Mouse (Mus musculus): Measurements from ENCODE around the gene Medag. TPM values are rescaled to one million over a fixed set of nuclear protein-coding genes. Genes with fewer than 3 reads are reported as not detected.

Medag gene
- polyA plus RNA-seq, 1 experiment from 2014 or later, result 6.8 TPM

GRCm38 (mm10) chr5:149412194-149412575 lies 636 bp downstream of the Medag start:
- Histone ChIP-seq H3K27ac (replicated peaks) (peak overlapping the region; percentile 12; the same call in 1 of the 2 replicates), H3K27me3 (no peaks in the 10 kb centered on the region), H3K4me3 (peak overlapping the region; percentile 22), H3K4me1 (replicated peaks) (peaks cover 14% of the 10 kb centered on the region), H3K36me3 (no peaks in the 10 kb centered on the region), H3K9ac (0 out of 2 replicates have a peak overlapping the region, but pooled peaks have one; percentile 12), H3K9me3 (no peaks in the 10 kb centered on the region), H3K4me2 (peak overlapping the region; percentile 51)
- WGBS, result 32% methylated on average over 11 of the region's 11 CpGs
- 0 out of 2 replicates have a peak, but pooled peaks have one; percentile 29 for ATAC-seq (ENCODE audit: low FRiP score, low read depth)

GRCm38 (mm10) chr5:149412671-149413070 lies 1.1 kb downstream of the Medag start:
- H3K4me2 ChIP-seq, result peak overlapping the region; percentile 51; the same call in 1 of the 2 replicates
- ATAC-seq (ENCODE audit: low FRiP score, low read depth), result no peak
- H3K4me3 ChIP-seq, result peak overlapping the region; percentile 5; the same call in 1 of the 2 replicates
- no peak overlapping the region for H3K9ac ChIP-seq
- H3K27me3 ChIP-seq, result no peaks in the 10 kb centered on the region
- peaks cover 14% of the 10 kb centered on the region for H3K4me1 ChIP-seq (replicated peaks)
- 87% methylated on average over 10 of the region's 10 CpGs for WGBS
- no peaks in the 10 kb centered on the region for H3K9me3 ChIP-seq
- H3K27ac ChIP-seq (replicated peaks), result no peak overlapping the region
- H3K36me3 ChIP-seq, result no peaks in the 10 kb centered on the region

- H3K4me2 ChIP-seq, result 0 out of 2 replicates have a peak overlapping the region, but pooled peaks have one; percentile 9
- no peak overlapping the region for H3K27ac ChIP-seq (replicated peaks)
- no peak overlapping the region for H3K9ac ChIP-seq
- H3K4me3 ChIP-seq, result no peak overlapping the region
- peaks cover 14% of the 10 kb centered on the region for H3K4me1 ChIP-seq (replicated peaks)
- no peaks in the 10 kb centered on the region for H3K27me3 ChIP-seq
- no peak for ATAC-seq (ENCODE audit: low FRiP score, low read depth)
- no peaks in the 10 kb centered on the region for H3K9me3 ChIP-seq
- H3K36me3 ChIP-seq, result no peaks in the 10 kb centered on the region
- 85% methylated on average over 9 of the region's 9 CpGs for WGBS
Measured at GRCm38 (mm10) chr5:149414369-149415167, 3.0 kb downstream of the Medag start.

GRCm38 (mm10) chr5:149417381-149417780 lies 5.8 kb downstream of the Medag start:
- no peaks in the 10 kb centered on the region for H3K9me3 ChIP-seq
- H3K4me1 ChIP-seq (replicated peaks), result no peaks in the 10 kb centered on the region
- no peak overlapping the region for H3K9ac ChIP-seq
- no peaks in the 10 kb centered on the region for H3K27me3 ChIP-seq
- ATAC-seq (ENCODE audit: low FRiP score, low read depth), result no peak
- no peaks in the 10 kb centered on the region for H3K36me3 ChIP-seq
- H3K4me2 ChIP-seq, result no peak overlapping the region
- WGBS, result 97% methylated on average over 4 of the region's 4 CpGs
- no peak overlapping the region for H3K4me3 ChIP-seq
- H3K27ac ChIP-seq (replicated peaks), result no peak overlapping the region

GRCm38 (mm10) chr5:149426525-149426924 lies 15.0 kb downstream of the Medag start:
- Histone ChIP-seq H3K27me3 (no peaks in the 10 kb centered on the region), H3K4me3 (no peak overlapping the region), H3K36me3 (no peaks in the 10 kb centered on the region), H3K9me3 (no peaks in the 10 kb centered on the region), H3K9ac (no peak overlapping the region), H3K4me1 (replicated peaks) (peaks cover 18% of the 10 kb centered on the region), H3K4me2 (no peak overlapping the region), H3K27ac (replicated peaks) (no peak overlapping the region)
- ATAC-seq (ENCODE audit: low FRiP score, low read depth), result no peak
- WGBS, result 97% methylated on average over 3 of the region's 3 CpGs

GRCm38 (mm10) chr5:149427277-149428060 lies 15.9 kb downstream of the Medag start:
- 94% methylated on average over 8 of the region's 8 CpGs for WGBS
- no peak for ATAC-seq (ENCODE audit: low FRiP score, low read depth)
- H3K27ac ChIP-seq (replicated peaks), result no peak overlapping the region; the same call in 1 of the 2 replicates
- no peak overlapping the region for H3K9ac ChIP-seq
- H3K36me3 ChIP-seq, result no peaks in the 10 kb centered on the region
- H3K4me2 ChIP-seq, result no peak overlapping the region
- H3K4me1 ChIP-seq (replicated peaks), result peaks cover 18% of the 10 kb centered on the region
- H3K4me3 ChIP-seq, result no peak overlapping the region
- no peaks in the 10 kb centered on the region for H3K9me3 ChIP-seq
- H3K27me3 ChIP-seq, result no peaks in the 10 kb centered on the region

GRCm38 (mm10) chr5:149428347-149428746 lies 16.8 kb downstream of the Medag start:
- 12% methylated on average over 6 of the region's 6 CpGs for WGBS
- H3K27ac ChIP-seq (replicated peaks), result peak overlapping the region; percentile 36
- H3K9ac ChIP-seq, result no peak overlapping the region
- H3K36me3 ChIP-seq, result no peaks in the 10 kb centered on the region
- H3K4me2 ChIP-seq, result 0 out of 2 replicates have a peak overlapping the region, but pooled peaks have one; percentile 10
- no peak overlapping the region for H3K4me3 ChIP-seq
- ATAC-seq (ENCODE audit: low FRiP score, low read depth), result peak; percentile 83
- no peaks in the 10 kb centered on the region for H3K27me3 ChIP-seq
- H3K9me3 ChIP-seq, result no peaks in the 10 kb centered on the region
- H3K4me1 ChIP-seq (replicated peaks), result peaks cover 18% of the 10 kb centered on the region

- peak overlapping the region; percentile 36 for H3K27ac ChIP-seq (replicated peaks)
- 38% methylated on average over 2 of the region's 2 CpGs for WGBS
- no peaks in the 10 kb centered on the region for H3K36me3 ChIP-seq
- no peak overlapping the region for H3K4me3 ChIP-seq
- peaks cover 18% of the 10 kb centered on the region for H3K4me1 ChIP-seq (replicated peaks)
- no peak overlapping the region for H3K9ac ChIP-seq
- ATAC-seq (ENCODE audit: low FRiP score, low read depth), result no peak; the same call in 1 of the 2 replicates
- H3K27me3 ChIP-seq, result no peaks in the 10 kb centered on the region
- H3K4me2 ChIP-seq, result no peak overlapping the region
- H3K9me3 ChIP-seq, result no peaks in the 10 kb centered on the region
Measured at GRCm38 (mm10) chr5:149428810-149429255, 17.3 kb downstream of the Medag start.

GRCm38 (mm10) chr5:149429541-149429940 lies 18.0 kb downstream of the Medag start:
- 85% methylated on average over 4 of the region's 4 CpGs for WGBS
- Histone ChIP-seq H3K9me3 (no peaks in the 10 kb centered on the region), H3K27ac (replicated peaks) (no peak overlapping the region), H3K4me2 (no peak overlapping the region), H3K9ac (no peak overlapping the region), H3K4me3 (no peak overlapping the region), H3K4me1 (replicated peaks) (peaks cover 18% of the 10 kb centered on the region), H3K27me3 (no peaks in the 10 kb centered on the region), H3K36me3 (no peaks in the 10 kb centered on the region)
- no peak for ATAC-seq (ENCODE audit: low FRiP score, low read depth)

GRCm38 (mm10) chr5:149430943-149431342 lies 19.4 kb downstream of the Medag start:
- ATAC-seq (ENCODE audit: low FRiP score, low read depth), result no peak
- no peak overlapping the region for H3K27ac ChIP-seq (replicated peaks)
- H3K4me2 ChIP-seq, result no peak overlapping the region
- no peaks in the 10 kb centered on the region for H3K9me3 ChIP-seq
- H3K4me3 ChIP-seq, result no peak overlapping the region
- peaks cover 18% of the 10 kb centered on the region for H3K4me1 ChIP-seq (replicated peaks)
- WGBS, result 88% methylated on average over 3 of the region's 3 CpGs
- H3K9ac ChIP-seq, result no peak overlapping the region
- no peaks in the 10 kb centered on the region for H3K27me3 ChIP-seq
- no peaks in the 10 kb centered on the region for H3K36me3 ChIP-seq

- WGBS, result 73% methylated on average over 7 of the region's 7 CpGs
- Histone ChIP-seq H3K36me3 (no peaks in the 10 kb centered on the region), H3K27me3 (no peaks in the 10 kb centered on the region), H3K4me3 (no peak overlapping the region), H3K27ac (replicated peaks) (no peak overlapping the region), H3K4me1 (replicated peaks) (peaks cover 7% of the 10 kb centered on the region), H3K4me2 (no peak overlapping the region), H3K9me3 (no peaks in the 10 kb centered on the region), H3K9ac (no peak overlapping the region)
- no peak for ATAC-seq (ENCODE audit: low FRiP score, low read depth)
Measured at GRCm38 (mm10) chr5:149433618-149434017, 22.1 kb downstream of the Medag start.

- Histone ChIP-seq H3K27me3 (no peaks in the 10 kb centered on the region), H3K9ac (no peak overlapping the region), H3K4me2 (no peak overlapping the region), H3K36me3 (no peaks in the 10 kb centered on the region), H3K9me3 (no peaks in the 10 kb centered on the region), H3K27ac (replicated peaks) (no peak overlapping the region), H3K4me3 (no peak overlapping the region), H3K4me1 (replicated peaks) (peaks cover 5% of the 10 kb centered on the region)
- 40% methylated on average over 9 of the region's 9 CpGs for WGBS
- no peak for ATAC-seq (ENCODE audit: low FRiP score, low read depth)
Measured at GRCm38 (mm10) chr5:149434141-149434690, 22.7 kb downstream of the Medag start.
